Mouse (Mus musculus): ENCODE measurements at regions not wholly inside any gene's neighbourhood (a gene's known extent, or its start where the extent isn't known, plus 50 kb on each side); places are given as distances from the start of the nearest gene placed in this dataset.
A peak's percentile ranks its signal among the peaks of the same experiment; 100 is the strongest.

DNA sequence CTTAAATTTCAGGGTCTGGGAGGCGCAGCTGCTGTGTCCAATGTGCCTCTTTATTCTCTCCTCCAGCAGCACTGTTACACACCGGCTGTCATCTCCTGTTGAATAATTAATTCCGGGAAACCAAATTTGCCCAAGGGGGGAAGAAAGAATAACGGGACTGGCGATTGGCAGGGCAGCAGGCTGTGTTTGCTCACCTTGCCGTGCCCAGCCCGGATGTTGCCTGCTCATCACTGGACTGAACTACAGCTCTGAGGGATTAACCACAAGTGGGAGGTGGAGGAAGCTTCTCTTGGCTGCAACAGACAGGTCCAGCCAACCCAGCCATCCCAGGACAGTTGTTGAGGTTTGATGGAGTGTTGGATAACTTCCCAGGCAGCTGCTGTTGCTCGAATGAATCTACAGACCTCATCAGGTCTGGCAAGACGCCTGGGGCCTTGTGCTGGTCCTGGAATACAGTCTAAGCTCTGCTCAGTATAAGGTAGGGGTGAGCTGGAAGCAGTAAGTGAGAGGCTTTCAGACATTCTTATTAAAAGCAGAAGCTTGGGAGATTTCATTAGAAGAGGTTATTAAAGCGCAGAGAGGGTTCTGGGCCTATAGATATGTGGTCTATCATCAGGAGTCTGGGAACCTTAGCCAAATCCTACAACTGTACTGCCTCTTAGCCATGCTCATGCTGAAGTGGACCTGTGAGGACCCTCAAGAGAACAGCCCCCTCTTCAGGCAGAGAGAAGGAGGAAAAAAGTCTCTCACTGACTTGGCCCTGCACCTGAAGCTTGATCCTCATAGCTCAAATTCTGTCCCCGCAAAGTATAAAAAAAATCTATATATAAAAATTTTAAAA is 291.8 kb downstream of the Il20rb start:
- peak in 1 of 2 experiments; percentile 19 for DNase-seq

DNA sequence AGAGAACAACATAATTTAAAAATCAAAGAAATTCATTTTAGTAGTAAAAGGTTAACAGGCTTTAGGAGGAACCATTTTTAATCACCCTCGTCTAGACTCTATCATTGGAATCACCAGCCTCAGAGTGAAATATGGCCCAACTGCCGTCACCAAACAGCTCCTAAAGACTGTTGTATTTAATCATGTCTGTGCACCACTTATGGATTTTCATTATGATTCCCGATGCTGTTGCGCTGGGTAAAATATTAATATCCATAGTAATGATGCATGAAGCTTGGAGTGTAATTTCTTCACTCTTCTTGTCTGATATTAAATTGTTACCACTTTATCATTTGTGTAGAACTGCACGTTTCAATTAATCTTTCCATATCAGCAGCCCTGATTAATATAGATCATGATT is 292.4 kb downstream of the Il20rb start:
- no peak for DNase-seq

DNA sequence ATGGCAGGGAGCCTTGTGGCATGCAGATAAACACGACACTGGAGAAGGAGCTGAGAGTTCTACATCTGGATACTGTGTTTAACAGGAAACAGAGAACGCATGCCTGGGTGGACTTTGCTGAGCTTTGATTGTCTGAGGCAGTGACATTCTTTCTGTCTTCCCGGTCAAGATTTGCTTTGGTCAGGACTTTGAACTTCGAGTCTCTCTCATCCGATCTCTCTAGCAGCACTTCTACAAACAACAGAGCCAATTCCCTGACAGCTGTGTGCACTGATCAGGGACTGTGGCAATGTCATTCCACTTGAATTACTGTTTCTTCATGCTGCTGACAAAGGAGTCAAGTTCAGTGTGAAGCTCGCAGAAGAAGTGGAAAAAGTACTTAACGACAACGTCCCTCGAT is 302.5 kb downstream of the Il20rb start:
- no peak for DNase-seq

DNA sequence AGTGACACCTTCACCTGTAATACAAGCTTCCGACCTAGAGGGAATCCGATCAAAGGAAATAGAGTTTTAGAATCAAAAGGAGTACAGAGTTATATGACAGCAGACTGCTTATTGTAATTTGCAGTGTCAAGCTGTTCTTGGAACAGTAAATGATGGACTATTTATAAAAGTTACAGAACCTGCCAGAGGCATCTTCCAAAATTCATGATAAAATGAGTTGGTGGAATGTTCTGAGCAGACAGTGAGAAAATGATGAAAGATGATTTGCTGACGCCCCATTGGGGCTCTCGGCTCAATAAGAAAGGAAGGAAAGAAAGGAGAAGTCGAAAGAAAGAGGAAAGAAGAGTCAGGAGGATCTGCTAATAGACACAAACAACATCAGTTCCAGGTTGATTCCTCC is 300.3 kb upstream of the Sox14 start:
- no peak for DNase-seq

DNA sequence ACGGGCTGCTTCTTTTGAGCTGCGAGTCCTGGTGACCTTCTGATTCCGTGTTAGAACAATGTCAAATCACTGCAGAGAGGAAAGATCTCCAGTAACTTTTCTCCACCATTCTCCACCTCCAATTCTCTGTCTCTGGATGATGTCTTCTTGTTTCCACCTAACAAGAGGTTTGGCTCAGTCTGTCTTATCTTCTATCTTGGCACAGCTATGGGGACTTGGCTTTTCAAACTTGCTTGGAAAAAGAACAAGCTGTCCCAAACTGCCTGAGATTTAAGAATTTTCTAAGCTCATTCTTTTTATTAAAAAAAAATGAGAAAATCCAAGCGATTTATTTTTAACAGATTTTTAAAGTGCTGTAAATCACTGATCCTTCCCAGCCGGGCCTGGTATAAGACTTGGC is 290.3 kb upstream of the Sox14 start:
- DNase-seq = no peak

DNA sequence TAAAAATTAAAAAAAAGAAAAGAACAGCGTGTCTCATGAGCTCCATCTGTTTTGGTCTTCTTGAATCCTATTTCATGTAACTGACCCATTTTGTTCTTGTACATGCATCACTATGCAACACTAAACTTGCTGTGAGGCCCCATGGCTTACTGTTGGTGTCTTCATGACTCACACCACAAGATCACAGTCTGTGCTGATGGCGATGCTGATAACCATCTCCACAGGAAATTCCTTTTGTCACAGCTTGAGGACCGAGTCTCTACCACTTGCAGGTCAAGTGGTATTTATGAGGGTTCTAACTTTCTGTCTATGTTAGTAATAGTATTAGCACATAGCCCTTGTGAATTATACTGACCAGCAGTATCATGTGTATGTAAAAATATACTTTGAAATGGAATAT is 286.0 kb upstream of the Sox14 start:
- no peak for DNase-seq

Data from lung, postnatal 4 days (tissue).